Mouse (Mus musculus): ENCODE measurements around the gene Rdh16f2. TPM values are rescaled to one million over a fixed set of nuclear protein-coding genes. Genes with fewer than 3 reads are reported as not detected.

Rdh16f2 gene
- total RNA-seq, 1 experiment = not detected

GRCm38 (mm10) chr10:127896705-127897104 lies 30.4 kb downstream of the Rdh16f2 start:
- no peak for DNase-seq (ENCODE audit: low read depth, low spot score)
- in situ Hi-C loops (cut with MboI; ENCODE audit: low sequenced_read_pairs in 2 of 2, unreplicated experiment in 2 of 2) = no loop called here

GRCm38 (mm10) chr10:127897506-127897905 lies 31.2 kb downstream of the Rdh16f2 start:
- no peak overlapping the region for H3K9ac ChIP-seq (ENCODE audit: insufficient read depth, low read depth, low read length, poor library complexity, severe bottlenecking)
- no peak for TF ChIP-seq ZNF384 (IDR thresholded peaks at IDR 0.05; ENCODE audit: low read depth, low read length)
- no peak for TF ChIP-seq ZC3H11A (IDR thresholded peaks at IDR 0.05; ENCODE audit: borderline replicate concordance, low read depth, low read length)
- no peak for TF ChIP-seq CHD2 (IDR thresholded peaks at IDR 0.05; ENCODE audit: low read depth, low read length)
- no peak overlapping the region for H3K27ac ChIP-seq (ENCODE audit: insufficient read depth, low read depth, low read length, poor library complexity, severe bottlenecking)
- no peak overlapping the region for H3K4me3 ChIP-seq (ENCODE audit: insufficient read depth in 1 of 2, low read depth in 1 of 2, low read length in 2 of 2, poor library complexity in 1 of 2, severe bottlenecking in 1 of 2)
- DNase-seq (ENCODE audit: low read depth, low spot score) = no peak
- in situ Hi-C loops (cut with MboI; ENCODE audit: low sequenced_read_pairs in 2 of 2, unreplicated experiment in 2 of 2) = no loop called here
- no peaks in the 10 kb centered on the region for H3K9me3 ChIP-seq (ENCODE audit: control insufficient read depth, insufficient read depth, low read depth, low read length)
- H3K4me1 ChIP-seq (ENCODE audit: control insufficient read depth in 2 of 2, insufficient read depth in 2 of 2, low read length in 2 of 2, poor library complexity in 1 of 2) = peaks cover 19 to 21% of the 10 kb centered on the region in 2 experiments
- H3K36me3 ChIP-seq (ENCODE audit: control insufficient read depth, insufficient read depth, low read length, poor library complexity, severe bottlenecking) = no peaks in the 10 kb centered on the region

More at GRCm38 (mm10) chr10:127896705-127897104, 30.4 kb downstream of the Rdh16f2 start:
- no peaks in the 10 kb centered on the region for H3K9me3 ChIP-seq (ENCODE audit: control insufficient read depth, insufficient read depth, low read depth, low read length)
- peaks cover 19 to 22% of the 10 kb centered on the region in 2 experiments for H3K4me1 ChIP-seq (ENCODE audit: control insufficient read depth in 2 of 2, insufficient read depth in 2 of 2, low read length in 2 of 2, poor library complexity in 1 of 2)
- H3K27ac ChIP-seq (ENCODE audit: insufficient read depth, low read depth, low read length, poor library complexity, severe bottlenecking) = no peak overlapping the region
- no peak overlapping the region for H3K9ac ChIP-seq (ENCODE audit: insufficient read depth, low read depth, low read length, poor library complexity, severe bottlenecking)
- TF ChIP-seq HCFC1 (IDR thresholded peaks at IDR 0.05; ENCODE audit: borderline replicate concordance, insufficient read depth, low read length) (no peak), MAFK (IDR thresholded peaks at IDR 0.05; ENCODE audit: insufficient read depth, low read depth, low read length) (no peak), ZC3H11A (IDR thresholded peaks at IDR 0.05; ENCODE audit: borderline replicate concordance, low read depth, low read length) (no peak), CHD2 (IDR thresholded peaks at IDR 0.05; ENCODE audit: low read depth, low read length) (no peak), ZNF384 (IDR thresholded peaks at IDR 0.05; ENCODE audit: low read depth, low read length) (no peak)
- no peaks in the 10 kb centered on the region for H3K36me3 ChIP-seq (ENCODE audit: control insufficient read depth, insufficient read depth, low read length, poor library complexity, severe bottlenecking)
- no peak overlapping the region for H3K4me3 ChIP-seq (ENCODE audit: insufficient read depth in 1 of 2, low read depth in 1 of 2, low read length in 2 of 2, poor library complexity in 1 of 2, severe bottlenecking in 1 of 2)

DNA sequence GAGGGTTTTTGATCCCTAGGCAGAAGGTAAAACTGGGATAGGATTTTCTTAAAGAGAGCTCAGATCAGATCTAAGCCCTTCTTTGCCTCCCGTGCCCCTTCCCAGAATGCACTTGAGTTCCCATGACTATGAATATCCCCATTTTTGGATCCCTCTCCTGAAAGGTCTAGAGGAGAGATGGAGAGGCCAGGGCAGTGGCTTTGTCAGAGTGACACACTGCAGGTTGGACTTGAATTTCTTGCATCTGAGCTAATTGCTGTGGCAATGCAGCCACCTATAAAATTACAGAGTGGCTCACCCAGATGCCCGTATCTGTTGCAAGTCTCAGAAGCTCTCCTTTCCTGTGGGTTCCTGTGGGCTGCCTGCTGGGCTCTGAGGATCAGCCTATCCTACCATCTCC lies 31.9 kb downstream of the Rdh16f2 start, which contains the start of gene Sdr9c7:
Sdr9c7 (plus strand) TSS at position 301 of the 400 bp plus-strand sequence.
- DNase-seq (ENCODE audit: low read depth, low spot score) = no peak
- no peak within 1 kb of the TSS for H3K27ac ChIP-seq (ENCODE audit: insufficient read depth, low read depth, low read length, poor library complexity, severe bottlenecking)
- H3K9ac ChIP-seq (ENCODE audit: insufficient read depth, low read depth, low read length, poor library complexity, severe bottlenecking) = no peak within 1 kb of the TSS
- H3K4me3 ChIP-seq (ENCODE audit: insufficient read depth in 1 of 2, low read depth in 1 of 2, low read length in 2 of 2, poor library complexity in 1 of 2, severe bottlenecking in 1 of 2) = no peak within 1 kb of the TSS
- peaks cover 15 to 20% of the 10 kb centered on the region in 2 experiments; a peak in 3 of 4 replicates for H3K4me1 ChIP-seq (ENCODE audit: control insufficient read depth in 2 of 2, insufficient read depth in 2 of 2, low read length in 2 of 2, poor library complexity in 1 of 2)
- no peak for TF ChIP-seq HCFC1 (IDR thresholded peaks at IDR 0.05; ENCODE audit: borderline replicate concordance, insufficient read depth, low read length)
- TF ChIP-seq ZC3H11A (IDR thresholded peaks at IDR 0.05; ENCODE audit: borderline replicate concordance, low read depth, low read length) = no peak
- TF ChIP-seq MAFK (IDR thresholded peaks at IDR 0.05; ENCODE audit: insufficient read depth, low read depth, low read length) = no peak
- TF ChIP-seq ZNF384 (IDR thresholded peaks at IDR 0.05; ENCODE audit: low read depth, low read length) = no peak
- TF ChIP-seq CHD2 (IDR thresholded peaks at IDR 0.05; ENCODE audit: low read depth, low read length) = no peak
- in situ Hi-C loops (cut with MboI; ENCODE audit: low sequenced_read_pairs in 2 of 2, unreplicated experiment in 2 of 2) = no loop called here
- H3K36me3 ChIP-seq (ENCODE audit: control insufficient read depth, insufficient read depth, low read length, poor library complexity, severe bottlenecking) = no peaks in the 10 kb centered on the region
- no peaks in the 10 kb centered on the region for H3K9me3 ChIP-seq (ENCODE audit: control insufficient read depth, insufficient read depth, low read depth, low read length)

GRCm38 (mm10) chr10:127899783-127900182 lies 33.5 kb downstream of the Rdh16f2 start:
- H3K4me1 ChIP-seq (ENCODE audit: control insufficient read depth in 2 of 2, insufficient read depth in 2 of 2, low read length in 2 of 2, poor library complexity in 1 of 2) = peaks cover 13 to 23% of the 10 kb centered on the region in 2 experiments; a peak in 3 of 4 replicates
- H3K9ac ChIP-seq (ENCODE audit: insufficient read depth, low read depth, low read length, poor library complexity, severe bottlenecking) = no peak overlapping the region
- no peaks in the 10 kb centered on the region for H3K9me3 ChIP-seq (ENCODE audit: control insufficient read depth, insufficient read depth, low read depth, low read length)
- in situ Hi-C loops (cut with MboI; ENCODE audit: low sequenced_read_pairs in 2 of 2, unreplicated experiment in 2 of 2) = no loop called here
- DNase-seq (ENCODE audit: low read depth, low spot score) = no peak
- H3K36me3 ChIP-seq (ENCODE audit: control insufficient read depth, insufficient read depth, low read length, poor library complexity, severe bottlenecking) = no peaks in the 10 kb centered on the region
- TF ChIP-seq HCFC1 (IDR thresholded peaks at IDR 0.05; ENCODE audit: borderline replicate concordance, insufficient read depth, low read length) (no peak), MAFK (IDR thresholded peaks at IDR 0.05; ENCODE audit: insufficient read depth, low read depth, low read length) (no peak), ZNF384 (IDR thresholded peaks at IDR 0.05; ENCODE audit: low read depth, low read length) (no peak), ZC3H11A (IDR thresholded peaks at IDR 0.05; ENCODE audit: borderline replicate concordance, low read depth, low read length) (no peak), CHD2 (IDR thresholded peaks at IDR 0.05; ENCODE audit: low read depth, low read length) (no peak)
- H3K27ac ChIP-seq (ENCODE audit: insufficient read depth, low read depth, low read length, poor library complexity, severe bottlenecking) = no peak overlapping the region
- no peak overlapping the region for H3K4me3 ChIP-seq (ENCODE audit: insufficient read depth in 1 of 2, low read depth in 1 of 2, low read length in 2 of 2, poor library complexity in 1 of 2, severe bottlenecking in 1 of 2)

- Histone ChIP-seq H3K4me3 (ENCODE audit: insufficient read depth in 1 of 2, low read depth in 1 of 2, low read length in 2 of 2, poor library complexity in 1 of 2, severe bottlenecking in 1 of 2) (no peak overlapping the region), H3K9me3 (ENCODE audit: control insufficient read depth, insufficient read depth, low read depth, low read length) (no peaks in the 10 kb centered on the region), H3K4me1 (ENCODE audit: control insufficient read depth in 2 of 2, insufficient read depth in 2 of 2, low read length in 2 of 2, poor library complexity in 1 of 2) (peaks cover 19 to 29% of the 10 kb centered on the region in 2 experiments; a peak in 3 of 4 replicates), H3K36me3 (ENCODE audit: control insufficient read depth, insufficient read depth, low read length, poor library complexity, severe bottlenecking) (no peaks in the 10 kb centered on the region), H3K27ac (ENCODE audit: insufficient read depth, low read depth, low read length, poor library complexity, severe bottlenecking) (no peak overlapping the region), H3K9ac (ENCODE audit: insufficient read depth, low read depth, low read length, poor library complexity, severe bottlenecking) (no peak overlapping the region)
- no peak for DNase-seq (ENCODE audit: low read depth, low spot score)
- TF ChIP-seq ZNF384 (IDR thresholded peaks at IDR 0.05; ENCODE audit: low read depth, low read length) = no peak
- TF ChIP-seq CHD2 (IDR thresholded peaks at IDR 0.05; ENCODE audit: low read depth, low read length) = no peak
- no peak for TF ChIP-seq ZC3H11A (IDR thresholded peaks at IDR 0.05; ENCODE audit: borderline replicate concordance, low read depth, low read length)
- TF ChIP-seq MAFK (IDR thresholded peaks at IDR 0.05; ENCODE audit: insufficient read depth, low read depth, low read length) = no peak
- TF ChIP-seq HCFC1 (IDR thresholded peaks at IDR 0.05; ENCODE audit: borderline replicate concordance, insufficient read depth, low read length) = no peak
- in situ Hi-C loops (cut with MboI; ENCODE audit: low sequenced_read_pairs in 2 of 2, unreplicated experiment in 2 of 2) = no loop called here
These were observed 35.5 kb downstream of the Rdh16f2 start for GRCm38 (mm10) chr10:127901751-127902150.
